Mouse (Mus musculus) hindbrain, embryonic 10.5 days (tissue): Measurements from ENCODE around the gene Stat5b. TPM values are rescaled to one million over a fixed set of nuclear protein-coding genes. Genes with fewer than 3 reads are reported as not detected.

ENCODE experiments used
- DNase-seq: peaks from one replicate; pipeline ENCODE4 v3.0.0-alpha.2; 2017; ENCODE audit warnings: low spot score
- H3K27ac ChIP-seq: fragments of 300-500 bp; sonication (generic); 2 replicates; pipeline ENCODE4 v1.5.1; 2016; ENCODE audit warnings: mild to moderate bottlenecking, moderate library complexity
- H3K27me3 ChIP-seq: fragments of 300-500 bp; sonication (generic); 2 replicates; pipeline ENCODE4 v1.6.1; 2016; ENCODE audit warnings: mild to moderate bottlenecking; ENCODE audit not compliant: poor library complexity, insufficient read depth, severe bottlenecking
- H3K36me3 ChIP-seq: fragments of 300-500 bp; sonication (generic); 2 replicates; pipeline ENCODE4 v1.6.1; 2016; ENCODE audit warnings: mild to moderate bottlenecking, moderate library complexity
- H3K4me1 ChIP-seq: fragments of 300-500 bp; sonication (generic); replicated peaks from 2 replicates; pipeline ENCODE4 v1.6.1; 2016; ENCODE audit warnings: mild to moderate bottlenecking
- H3K4me3 ChIP-seq: fragments of 300-500 bp; sonication (generic); 2 replicates; pipeline ENCODE4 v1.5.1; 2016; ENCODE audit warnings: mild to moderate bottlenecking, moderate library complexity
- H3K9me3 ChIP-seq: fragments of 300-500 bp; sonication (generic); 2 replicates; pipeline ENCODE4 v1.6.1; 2016; ENCODE audit warnings: mild to moderate bottlenecking, moderate library complexity
- WGBS: fragments of 180-500 bp; shearing (Covaris S2); methylation state at CpG from one replicate; pipeline ENCODE4 v1.1.7; 2016; 5-methylcytosine and 5-hydroxymethylcytosine counted together
- polyA plus RNA-seq: library from polyadenylated mRNA; unstranded; fragments of >200 nt; fragmentation: Nextera tagmentation; extraction: Ambion mirVana; gene quantifications from 2 replicates; pipeline ENCODE4 v1.2.1, GENCODE M21; 2016

Gene Stat5b
- polyA plus RNA-seq = 13.6 and 14.8 TPM in 2 replicates

DNA sequence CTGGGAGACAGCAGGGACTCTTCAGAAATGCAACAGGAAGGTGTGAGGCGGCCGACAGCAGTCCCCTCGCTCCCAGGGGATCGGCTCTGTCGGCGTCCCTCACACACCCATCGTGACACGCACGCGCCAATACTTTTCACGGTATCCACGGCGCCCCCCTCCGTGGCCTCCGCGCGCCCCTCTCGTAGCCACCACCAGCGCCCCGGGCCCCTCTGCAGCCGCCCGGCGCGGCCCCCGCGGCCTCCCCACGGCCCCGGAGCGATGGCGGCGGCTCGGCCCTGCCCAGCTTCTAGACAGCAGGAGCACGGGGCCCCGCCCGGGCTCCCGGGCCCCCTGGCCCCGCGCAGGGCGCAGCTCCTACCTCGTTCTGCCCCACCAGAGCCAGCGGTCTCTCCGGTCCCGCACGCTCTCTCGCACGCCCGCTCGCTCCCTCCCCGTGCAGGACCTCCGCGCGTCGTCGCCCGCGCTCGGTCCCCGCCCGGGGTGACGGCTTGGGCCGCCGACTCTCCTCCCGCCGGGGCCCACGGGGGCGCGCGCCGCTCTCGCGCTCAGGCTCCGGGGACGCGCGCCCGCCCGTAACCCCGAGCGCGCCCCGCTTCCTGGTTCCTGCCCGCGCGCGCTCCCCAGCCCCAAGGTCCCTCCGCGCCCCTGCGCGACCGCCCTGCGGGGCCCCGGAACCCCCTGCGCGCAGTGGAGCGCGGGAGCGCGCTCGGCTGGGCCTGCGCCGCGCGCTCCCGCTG is at the start of gene Stat5b:
Gene Stat5b (minus strand): TSS at position 687 of the 740 bp plus-strand sequence.
- peak within 1 kb of the TSS; percentile 79 for H3K4me3 ChIP-seq
- WGBS = under 1% methylated on average over 104 of the region's 104 CpGs
- H3K27me3 ChIP-seq = peaks cover 50% of the 10 kb centered on the region
- no peaks in the 10 kb centered on the region for H3K36me3 ChIP-seq
- H3K4me1 ChIP-seq = peaks cover 29% of the 10 kb centered on the region
- H3K27ac ChIP-seq = peak within 1 kb of the TSS; percentile 90
- H3K9me3 ChIP-seq = no peaks in the 10 kb centered on the region
- DNase-seq = peak; percentile 67

DNA sequence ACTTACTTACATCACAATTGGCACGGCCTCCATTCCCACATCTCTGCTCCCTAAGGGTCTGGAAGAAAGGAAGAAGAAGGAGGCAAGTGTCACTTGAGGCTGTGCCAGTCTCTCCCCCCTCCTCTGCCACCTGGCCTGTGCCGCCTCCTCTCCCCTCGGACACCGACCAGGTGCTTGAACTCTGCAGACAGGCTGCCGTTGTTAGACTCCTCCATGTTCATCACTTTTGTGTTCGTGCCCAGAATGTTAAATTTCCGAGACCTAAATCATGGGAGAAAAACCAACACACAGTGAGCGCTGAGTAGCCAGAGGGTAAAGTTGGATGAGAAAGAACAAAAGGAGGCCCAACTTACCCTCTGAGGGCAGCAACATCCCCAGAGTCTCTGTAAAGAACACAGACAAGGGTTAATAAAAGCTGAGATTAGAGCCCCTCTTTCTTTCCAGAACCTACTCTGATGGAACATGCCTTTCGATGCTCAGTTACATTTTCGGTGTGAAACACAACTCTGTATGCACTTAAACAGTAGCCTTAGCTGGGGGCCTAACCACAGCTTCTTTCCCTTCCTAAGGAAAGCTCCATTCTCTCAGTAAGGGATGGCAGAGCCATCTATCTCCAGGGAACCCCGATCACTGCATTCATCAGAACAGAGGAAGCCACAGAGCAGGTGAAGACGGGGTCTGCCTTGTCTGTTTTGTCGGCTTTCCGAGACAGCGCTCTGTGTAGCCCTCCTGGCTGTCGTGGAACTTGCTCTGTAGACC is 48.1 kb upstream of the Stat5b start:
- H3K27ac ChIP-seq = peak overlapping the region; percentile 56
- WGBS = 66% methylated on average over 16 of the region's 16 CpGs

GRCm38 (mm10) chr11:100897294-100898231 is 47.0 kb upstream of the Stat5b start:
- no peak for DNase-seq
- Histone ChIP-seq H3K4me1 (peaks cover 23% of the 10 kb centered on the region), H3K27ac (no peak overlapping the region; the same call in 1 of the 2 replicates), H3K27me3 (0 out of 2 replicates have a peak, but pooled peaks cover 5% of the 10 kb centered on the region), H3K4me3 (no peak overlapping the region), H3K9me3 (peaks cover 7% of the 10 kb centered on the region), H3K36me3 (peaks cover 23% of the 10 kb centered on the region)
- 80% methylated on average over 7 of the region's 7 CpGs for WGBS

More for the DNA sequence above, 48.1 kb upstream of the Stat5b start:
- H3K36me3 ChIP-seq = peaks cover 32% of the 10 kb centered on the region
- no peak for DNase-seq
- H3K9me3 ChIP-seq = peaks cover 7% of the 10 kb centered on the region
- peaks cover 22% of the 10 kb centered on the region for H3K4me1 ChIP-seq
- 0 out of 2 replicates have a peak, but pooled peaks cover 5% of the 10 kb centered on the region for H3K27me3 ChIP-seq
- no peak overlapping the region for H3K4me3 ChIP-seq

GRCm38 (mm10) chr11:100896078-100896477 is 45.6 kb upstream of the Stat5b start:
- no peak for DNase-seq
- H3K27me3 ChIP-seq = 0 out of 2 replicates have a peak, but pooled peaks cover 5% of the 10 kb centered on the region
- H3K4me1 ChIP-seq = peaks cover 23% of the 10 kb centered on the region
- no peaks in the 10 kb centered on the region for H3K9me3 ChIP-seq
- no peak overlapping the region for H3K4me3 ChIP-seq
- 86% methylated on average over 10 of the region's 10 CpGs for WGBS
- peaks cover 8% of the 10 kb centered on the region; the same call in 1 of the 2 replicates for H3K36me3 ChIP-seq
- no peak overlapping the region for H3K27ac ChIP-seq

DNA sequence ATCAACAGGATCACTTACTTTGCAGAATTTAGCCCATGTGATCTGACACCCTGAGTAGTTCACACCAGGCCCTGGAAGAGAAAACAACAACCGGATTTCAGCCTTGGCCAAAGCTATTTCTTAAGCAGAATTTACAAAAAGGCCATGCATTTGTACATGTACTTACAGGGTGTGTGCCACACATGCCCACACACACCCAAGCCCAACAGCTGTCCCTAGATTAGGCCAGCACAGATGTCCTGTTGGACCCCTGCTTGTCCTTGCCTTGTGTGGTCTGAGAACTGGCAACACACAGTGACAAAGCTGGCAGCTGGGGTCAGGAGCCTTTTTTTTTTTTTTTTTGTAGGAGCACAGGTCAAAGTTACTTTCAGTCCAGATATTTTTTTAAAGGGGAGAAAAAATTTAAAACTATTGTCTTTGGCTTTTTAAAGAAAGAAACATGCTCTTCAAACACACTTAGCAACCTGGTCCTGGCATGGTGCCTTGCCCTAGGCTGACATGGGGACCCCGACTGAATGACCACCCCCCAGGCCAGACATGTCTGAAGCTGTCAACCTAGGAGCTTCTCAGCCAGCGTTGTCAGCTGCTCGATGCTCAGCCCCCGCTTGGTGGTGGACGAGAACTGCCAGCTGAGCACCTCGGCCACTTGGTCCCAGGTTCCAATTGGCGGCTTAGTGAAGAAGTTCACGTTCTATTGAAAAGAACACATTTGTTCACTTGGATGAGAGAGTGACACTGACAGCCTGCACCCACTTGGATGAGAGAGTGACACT is 43.8 kb upstream of the Stat5b start:
- Histone ChIP-seq H3K27me3 (0 out of 2 replicates have a peak, but pooled peaks cover 5% of the 10 kb centered on the region), H3K27ac (no peak overlapping the region), H3K36me3 (no peaks in the 10 kb centered on the region; the same call in 1 of the 2 replicates), H3K4me1 (peaks cover 23% of the 10 kb centered on the region), H3K9me3 (no peaks in the 10 kb centered on the region), H3K4me3 (no peak overlapping the region)
- DNase-seq = no peak
- 70% methylated on average over 9 of the region's 9 CpGs for WGBS

DNA sequence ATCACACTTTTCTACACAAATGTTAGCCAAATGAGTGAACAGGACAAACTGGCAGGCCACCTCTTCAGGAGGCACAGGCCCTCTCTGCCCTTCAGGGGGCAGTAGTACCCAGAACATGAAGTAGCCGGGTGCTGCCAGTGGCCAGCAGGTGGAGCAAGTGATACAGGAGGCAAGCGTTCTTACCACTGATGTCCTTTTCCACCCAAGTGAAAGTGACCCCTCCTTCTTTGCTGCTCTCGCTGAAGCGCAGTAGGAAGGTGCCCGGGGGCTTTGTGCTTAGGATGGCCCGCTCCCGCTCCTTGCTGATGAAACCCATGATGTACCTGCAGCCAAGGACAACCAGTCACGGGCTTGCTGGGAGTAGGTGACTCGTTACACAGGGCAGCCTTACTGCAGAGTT is 43.0 kb upstream of the Stat5b start:
- Histone ChIP-seq H3K4me3 (no peak overlapping the region), H3K27ac (no peak overlapping the region), H3K9me3 (no peaks in the 10 kb centered on the region), H3K27me3 (0 out of 2 replicates have a peak, but pooled peaks cover 5% of the 10 kb centered on the region), H3K4me1 (peaks cover 17% of the 10 kb centered on the region), H3K36me3 (no peaks in the 10 kb centered on the region; the same call in 1 of the 2 replicates)
- WGBS = 12% methylated on average over 9 of the region's 9 CpGs
- peak; percentile 85 for DNase-seq

DNA sequence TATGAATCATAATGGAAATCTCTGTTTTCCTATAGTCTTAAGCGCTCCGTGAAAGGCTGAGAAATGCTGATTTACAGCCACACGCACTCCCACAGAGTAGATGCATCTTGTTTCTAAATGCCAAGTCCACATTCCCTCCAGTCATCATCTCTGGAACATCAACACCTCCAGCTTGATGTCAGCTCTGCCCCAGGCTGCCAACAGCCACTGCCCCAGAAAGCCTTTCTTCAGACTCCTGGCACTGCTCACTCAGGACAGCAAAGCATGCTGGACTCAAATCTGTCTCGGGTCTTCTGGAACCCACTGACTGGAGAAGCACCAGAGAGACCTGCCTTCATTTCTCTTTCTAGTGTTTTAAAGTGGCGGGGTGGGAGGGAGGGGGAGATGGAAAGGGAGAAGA is 41.9 kb upstream of the Stat5b start:
- no peak overlapping the region for H3K27ac ChIP-seq
- peaks cover 10% of the 10 kb centered on the region for H3K4me1 ChIP-seq
- WGBS = 82% methylated on average over 5 of the region's 5 CpGs
- H3K9me3 ChIP-seq = no peaks in the 10 kb centered on the region
- 0 out of 2 replicates have a peak, but pooled peaks cover 5% of the 10 kb centered on the region for H3K27me3 ChIP-seq
- H3K36me3 ChIP-seq = no peaks in the 10 kb centered on the region; the same call in 1 of the 2 replicates
- no peak overlapping the region for H3K4me3 ChIP-seq
- DNase-seq = no peak

DNA sequence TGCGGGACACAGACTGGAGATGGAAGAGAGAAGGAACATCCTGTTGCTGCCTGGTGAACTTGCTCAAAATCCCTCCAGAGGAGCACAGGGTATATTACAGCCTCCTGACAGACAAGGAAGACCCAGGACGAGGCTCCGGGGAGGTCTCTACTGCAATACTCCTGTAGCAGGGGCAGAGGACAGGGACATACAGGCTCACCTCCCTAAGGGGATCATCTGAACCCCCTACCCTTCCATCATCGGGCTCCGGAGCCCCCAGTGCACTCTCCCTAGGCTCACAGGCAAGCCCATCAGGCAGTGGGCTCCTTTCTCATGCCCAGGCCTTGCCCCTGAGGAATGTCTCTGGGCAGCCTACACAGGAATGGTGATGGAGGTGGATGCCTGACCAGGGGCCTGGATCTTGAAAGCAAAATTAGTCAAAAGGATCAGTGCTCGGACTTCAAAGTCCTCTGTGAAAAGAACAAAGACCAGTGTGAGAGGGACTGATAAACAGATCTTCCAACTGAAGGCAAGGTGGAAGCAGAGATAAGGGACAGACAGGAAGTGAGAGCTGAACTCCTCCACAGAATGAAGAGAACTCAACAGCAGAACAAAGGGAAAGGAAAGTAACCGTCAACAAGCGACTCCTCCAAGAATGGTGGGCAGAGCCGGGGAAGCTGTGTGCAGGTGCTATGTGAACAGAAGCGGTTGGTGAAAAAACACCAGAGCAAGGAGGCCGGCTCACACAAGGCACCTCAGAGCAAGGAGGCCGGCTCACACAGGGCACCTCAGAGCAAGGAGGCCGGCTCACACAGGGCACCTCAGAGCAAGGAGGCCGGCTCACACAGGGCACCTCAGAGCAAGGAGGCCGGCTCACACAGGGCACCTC is 41.0 kb upstream of the Stat5b start:
- H3K27ac ChIP-seq = 0 out of 2 replicates have a peak overlapping the region, but pooled peaks have one; percentile 37
- peaks cover 12% of the 10 kb centered on the region for H3K4me1 ChIP-seq
- H3K36me3 ChIP-seq = peaks cover under 1% of the 10 kb centered on the region; the same call in 1 of the 2 replicates
- no peak for DNase-seq
- no peaks in the 10 kb centered on the region for H3K9me3 ChIP-seq
- no peak overlapping the region for H3K4me3 ChIP-seq
- 71% methylated on average over 15 of the region's 15 CpGs for WGBS
- 0 out of 2 replicates have a peak, but pooled peaks cover 5% of the 10 kb centered on the region for H3K27me3 ChIP-seq

DNA sequence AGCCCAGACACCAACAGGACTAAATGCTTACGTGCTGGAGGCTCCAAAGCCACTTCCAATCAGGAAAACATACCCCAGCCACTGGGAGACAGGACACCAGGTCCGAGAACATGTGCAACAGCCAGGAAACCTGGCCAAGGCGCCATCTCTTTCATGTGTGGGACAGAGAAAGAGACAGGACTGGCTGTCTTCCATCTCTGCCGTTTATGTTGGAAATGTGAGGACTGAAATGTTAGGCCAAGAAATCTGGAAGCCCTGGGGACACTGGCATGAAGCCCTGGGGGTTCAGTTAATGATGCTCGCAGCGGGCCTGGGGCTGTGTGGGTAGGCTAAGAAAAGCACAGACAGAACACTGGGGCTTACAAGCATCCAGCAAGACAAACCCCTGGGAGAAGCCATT is 40.0 kb upstream of the Stat5b start:
- DNase-seq = no peak
- WGBS = 86% methylated on average over 6 of the region's 6 CpGs

DNA sequence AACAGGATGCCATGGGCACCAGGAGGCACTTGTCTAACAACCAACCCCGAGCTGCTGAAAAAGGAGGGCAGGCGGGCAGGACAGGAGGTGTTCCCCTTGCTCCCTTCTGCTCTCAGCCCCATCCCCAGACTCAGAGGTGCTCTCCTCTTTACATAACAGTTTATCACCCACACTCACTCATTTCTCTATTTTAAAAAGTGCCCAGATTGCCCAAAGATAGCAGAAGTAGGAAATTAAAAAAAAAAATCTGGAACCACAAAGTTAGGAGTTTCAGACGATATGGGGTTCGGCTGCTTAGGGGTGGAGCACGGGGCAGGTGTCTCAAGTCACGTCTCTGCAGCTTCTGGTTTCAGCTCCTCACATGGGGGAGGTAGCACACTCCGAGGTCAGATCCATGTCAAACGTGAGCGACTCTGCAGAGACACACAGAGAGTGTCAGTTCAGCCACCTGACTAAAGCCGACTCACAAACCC is 37.9 kb upstream of the Stat5b start:
- WGBS = 70% methylated on average over 10 of the region's 10 CpGs
- Histone ChIP-seq H3K27ac (no peak overlapping the region), H3K4me3 (no peak overlapping the region), H3K27me3 (no peaks in the 10 kb centered on the region), H3K4me1 (peaks cover 7% of the 10 kb centered on the region; the same call in 1 of the 2 replicates), H3K36me3 (peaks cover 6% of the 10 kb centered on the region; the same call in 1 of the 2 replicates), H3K9me3 (no peaks in the 10 kb centered on the region)
- DNase-seq = no peak

More for the DNA sequence above, 40.0 kb upstream of the Stat5b start:
- peaks cover 17% of the 10 kb centered on the region for H3K4me1 ChIP-seq
- H3K27me3 ChIP-seq = 0 out of 2 replicates have a peak, but pooled peaks cover 5% of the 10 kb centered on the region
- no peak overlapping the region for H3K4me3 ChIP-seq
- peaks cover 6% of the 10 kb centered on the region; the same call in 1 of the 2 replicates for H3K36me3 ChIP-seq
- peak overlapping the region; percentile 25; the same call in 1 of the 2 replicates for H3K27ac ChIP-seq
- H3K9me3 ChIP-seq = no peaks in the 10 kb centered on the region
